Mouse (Mus musculus): ENCODE results near the gene Stk32c. TPM values are rescaled to one million over a fixed set of nuclear protein-coding genes. Genes with fewer than 3 reads are reported as not detected.

Stk32c gene
- polyA plus RNA-seq, 1 experiment from 2014 or later: 0.16 TPM

- Histone ChIP-seq H3K9me3 (ENCODE audit: low read depth, low read length) (no peaks in the 10 kb centered on the region), H3K4me2 (no peak overlapping the region), H3K27me3 (ENCODE audit: insufficient read depth, low read length) (peaks cover 28% of the 10 kb centered on the region), H3K9ac (no peak overlapping the region), H3K4me1 (ENCODE audit: insufficient read depth) (no peaks in the 10 kb centered on the region), H3K27ac (ENCODE audit: low read depth) (no peak overlapping the region), H3K36me3 (ENCODE audit: insufficient read depth) (no peaks in the 10 kb centered on the region), H3K4me3 (ENCODE audit: low read depth, low read length) (no peak overlapping the region)
- no peak for DNase-seq
- 74% methylated on average over 8 of the region's 8 CpGs for WGBS
- no peak for TF ChIP-seq CTCF (IDR thresholded peaks at IDR 0.05; ENCODE audit: low read depth)
- no peak for ATAC-seq (ENCODE audit: insufficient read depth)
These were observed 26.7 kb downstream of the Stk32c start for GRCm38 (mm10) chr7:139186436-139186835.

- no peak for DNase-seq
- Histone ChIP-seq H3K9ac (no peak overlapping the region), H3K27me3 (ENCODE audit: insufficient read depth, low read length) (peaks cover 28% of the 10 kb centered on the region), H3K4me3 (ENCODE audit: low read depth, low read length) (no peak overlapping the region), H3K4me2 (no peak overlapping the region), H3K27ac (ENCODE audit: low read depth) (no peak overlapping the region), H3K4me1 (ENCODE audit: insufficient read depth) (no peaks in the 10 kb centered on the region), H3K36me3 (ENCODE audit: insufficient read depth) (no peaks in the 10 kb centered on the region), H3K9me3 (ENCODE audit: low read depth, low read length) (no peaks in the 10 kb centered on the region)
- 28% methylated on average over 5 of the region's 5 CpGs for WGBS
- ATAC-seq (ENCODE audit: insufficient read depth): no peak
- no peak for TF ChIP-seq CTCF (IDR thresholded peaks at IDR 0.05; ENCODE audit: low read depth)
These were observed 27.1 kb downstream of the Stk32c start for GRCm38 (mm10) chr7:139185971-139186370.

GRCm38 (mm10) chr7:139184846-139185245 lies 28.3 kb downstream of the Stk32c start:
- H3K9me3 ChIP-seq (ENCODE audit: low read depth, low read length): no peaks in the 10 kb centered on the region
- no peak overlapping the region for H3K4me2 ChIP-seq
- TF ChIP-seq CTCF (IDR thresholded peaks at IDR 0.05; ENCODE audit: low read depth): no peak
- DNase-seq (no peak), ATAC-seq (ENCODE audit: insufficient read depth) (no peak)
- no peaks in the 10 kb centered on the region for H3K4me1 ChIP-seq (ENCODE audit: insufficient read depth)
- no peak overlapping the region for H3K27ac ChIP-seq (ENCODE audit: low read depth)
- no peaks in the 10 kb centered on the region for H3K36me3 ChIP-seq (ENCODE audit: insufficient read depth)
- H3K9ac ChIP-seq: no peak overlapping the region
- no peak overlapping the region for H3K4me3 ChIP-seq (ENCODE audit: low read depth, low read length)
- H3K27me3 ChIP-seq (ENCODE audit: insufficient read depth, low read length): peaks cover 28% of the 10 kb centered on the region
- 66% methylated on average over 7 of the region's 7 CpGs for WGBS

DNA sequence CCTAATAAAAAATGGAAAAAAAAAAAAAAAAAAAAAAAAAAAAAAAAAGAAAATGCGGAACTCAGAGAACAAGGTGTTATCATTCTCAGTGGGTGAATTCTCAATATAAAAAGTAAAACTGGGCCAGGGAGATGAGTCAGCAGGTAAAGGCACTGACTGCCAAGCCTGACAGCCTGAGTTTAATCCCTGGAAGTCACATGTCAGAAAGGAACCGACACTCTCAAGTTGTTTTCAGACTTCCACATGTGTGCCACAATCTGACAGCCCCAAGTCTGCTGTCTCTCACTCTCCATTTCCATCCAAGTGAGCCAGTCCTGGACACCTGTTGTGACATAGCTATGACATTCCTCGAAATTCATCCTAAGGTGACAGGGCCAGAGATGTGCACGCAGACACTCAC lies 28.7 kb downstream of the Stk32c start:
- Histone ChIP-seq H3K9ac (no peak overlapping the region), H3K4me2 (no peak overlapping the region), H3K27ac (ENCODE audit: low read depth) (no peak overlapping the region), H3K4me1 (ENCODE audit: insufficient read depth) (no peaks in the 10 kb centered on the region), H3K27me3 (ENCODE audit: insufficient read depth, low read length) (peaks cover 28% of the 10 kb centered on the region), H3K36me3 (ENCODE audit: insufficient read depth) (no peaks in the 10 kb centered on the region), H3K9me3 (ENCODE audit: low read depth, low read length) (no peaks in the 10 kb centered on the region), H3K4me3 (ENCODE audit: low read depth, low read length) (no peak overlapping the region)
- no peak for TF ChIP-seq CTCF (IDR thresholded peaks at IDR 0.05; ENCODE audit: low read depth)
- 67% methylated on average over 4 of the region's 4 CpGs for WGBS
- ATAC-seq (ENCODE audit: insufficient read depth) (no peak), DNase-seq (no peak)

- Histone ChIP-seq H3K27me3 (ENCODE audit: insufficient read depth, low read length) (no peaks in the 10 kb centered on the region), H3K36me3 (ENCODE audit: insufficient read depth) (no peaks in the 10 kb centered on the region), H3K9me3 (ENCODE audit: low read depth, low read length) (no peaks in the 10 kb centered on the region), H3K4me1 (ENCODE audit: insufficient read depth) (no peaks in the 10 kb centered on the region), H3K27ac (ENCODE audit: low read depth) (no peak overlapping the region), H3K4me2 (no peak overlapping the region), H3K4me3 (ENCODE audit: low read depth, low read length) (no peak overlapping the region), H3K9ac (no peak overlapping the region)
- 88% methylated on average over 3 of the region's 3 CpGs for WGBS
- no peak for TF ChIP-seq CTCF (IDR thresholded peaks at IDR 0.05; ENCODE audit: low read depth)
- ATAC-seq (ENCODE audit: insufficient read depth) (no peak), DNase-seq (no peak)
These were observed 33.0 kb downstream of the Stk32c start for GRCm38 (mm10) chr7:139180058-139180457.

DNA sequence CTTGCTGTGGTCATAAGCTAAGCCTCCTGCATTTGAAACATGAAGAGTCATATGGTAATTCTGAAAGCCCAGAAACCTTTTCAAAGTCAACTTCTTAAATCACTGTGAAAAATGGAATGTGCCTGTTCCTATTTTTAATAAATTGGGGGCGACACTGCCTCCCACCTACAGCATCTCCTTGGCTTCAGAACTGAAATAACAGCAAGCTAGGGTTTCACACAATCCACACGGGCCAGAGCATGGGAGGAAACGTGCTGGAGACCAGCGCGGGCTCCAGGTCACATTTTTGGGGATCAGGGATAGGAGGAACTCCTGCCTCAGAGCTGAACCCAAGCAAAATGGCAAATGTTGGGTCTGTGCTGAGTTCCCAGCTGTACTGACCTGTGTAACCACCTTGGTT lies 33.8 kb downstream of the Stk32c start:
- no peaks in the 10 kb centered on the region for H3K9me3 ChIP-seq (ENCODE audit: low read depth, low read length)
- no peaks in the 10 kb centered on the region for H3K36me3 ChIP-seq (ENCODE audit: insufficient read depth)
- no peaks in the 10 kb centered on the region for H3K27me3 ChIP-seq (ENCODE audit: insufficient read depth, low read length)
- DNase-seq (no peak), ATAC-seq (ENCODE audit: insufficient read depth) (no peak)
- no peaks in the 10 kb centered on the region for H3K4me1 ChIP-seq (ENCODE audit: insufficient read depth)
- H3K4me3 ChIP-seq (ENCODE audit: low read depth, low read length): no peak overlapping the region
- H3K9ac ChIP-seq: no peak overlapping the region
- WGBS: 72% methylated on average over 5 of the region's 5 CpGs
- TF ChIP-seq CTCF (IDR thresholded peaks at IDR 0.05; ENCODE audit: low read depth): no peak
- H3K27ac ChIP-seq (ENCODE audit: low read depth): no peak overlapping the region
- no peak overlapping the region for H3K4me2 ChIP-seq

GRCm38 (mm10) chr7:139169143-139169542 lies 44.0 kb downstream of the Stk32c start:
- Histone ChIP-seq H3K4me2 (no peak overlapping the region), H3K4me1 (ENCODE audit: insufficient read depth) (no peaks in the 10 kb centered on the region), H3K4me3 (ENCODE audit: low read depth, low read length) (no peak overlapping the region), H3K27ac (ENCODE audit: low read depth) (no peak overlapping the region), H3K36me3 (ENCODE audit: insufficient read depth) (no peaks in the 10 kb centered on the region), H3K9me3 (ENCODE audit: low read depth, low read length) (no peaks in the 10 kb centered on the region), H3K9ac (no peak overlapping the region), H3K27me3 (ENCODE audit: insufficient read depth, low read length) (no peaks in the 10 kb centered on the region)
- ATAC-seq (ENCODE audit: insufficient read depth) (no peak), DNase-seq (no peak)
- TF ChIP-seq CTCF (IDR thresholded peaks at IDR 0.05; ENCODE audit: low read depth): no peak
- 71% methylated on average over 4 of the region's 4 CpGs for WGBS

DNA sequence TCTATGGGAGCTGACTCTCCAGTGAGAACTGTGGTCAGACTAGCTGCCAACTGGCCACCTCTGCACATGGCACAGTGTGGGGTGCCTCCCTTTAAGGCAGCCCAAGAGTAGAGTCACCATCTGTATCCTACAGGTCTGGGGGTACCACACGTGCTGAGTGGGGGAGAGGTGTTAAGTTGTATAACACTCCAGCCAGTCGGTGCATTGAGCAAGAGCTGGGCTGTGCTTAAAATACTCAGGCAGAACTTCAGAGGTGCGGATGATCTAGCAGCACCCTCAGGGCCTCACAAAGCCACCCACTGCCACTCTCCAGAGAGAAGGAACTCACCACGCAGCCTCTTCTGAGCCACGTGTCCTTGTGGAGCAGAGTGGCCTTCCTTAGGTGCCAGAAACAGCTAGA lies 48.7 kb downstream of the Stk32c start:
- no peaks in the 10 kb centered on the region for H3K36me3 ChIP-seq (ENCODE audit: insufficient read depth)
- DNase-seq (no peak), ATAC-seq (ENCODE audit: insufficient read depth) (no peak)
- 63% methylated on average over 5 of the region's 5 CpGs for WGBS
- H3K9me3 ChIP-seq (ENCODE audit: low read depth, low read length): no peaks in the 10 kb centered on the region
- H3K4me1 ChIP-seq (ENCODE audit: insufficient read depth): no peaks in the 10 kb centered on the region
- no peak for TF ChIP-seq CTCF (IDR thresholded peaks at IDR 0.05; ENCODE audit: low read depth)
- no peaks in the 10 kb centered on the region for H3K27me3 ChIP-seq (ENCODE audit: insufficient read depth, low read length)
- H3K27ac ChIP-seq (ENCODE audit: low read depth): no peak overlapping the region
- no peak overlapping the region for H3K4me3 ChIP-seq (ENCODE audit: low read depth, low read length)
- H3K4me2 ChIP-seq: no peak overlapping the region
- H3K9ac ChIP-seq: no peak overlapping the region

All from lung, embryonic 14.5 days (tissue).